Mouse (Mus musculus) cerebellum, adult (tissue): ENCODE results near the gene Tia1.
A peak's percentile ranks its signal among the peaks of the same experiment; 100 is the strongest.

Source experiments
- ATAC-seq: cut with Nextera tagmentation; 2 replicates; pipeline ENCODE4 v1.9.2; 2017; ENCODE audit warnings: mild to moderate bottlenecking, moderate library complexity, mixed read lengths; ENCODE audit not compliant: insufficient number of reproducible peaks, low FRiP score, low TSS enrichment

Tia1 gene

DNA sequence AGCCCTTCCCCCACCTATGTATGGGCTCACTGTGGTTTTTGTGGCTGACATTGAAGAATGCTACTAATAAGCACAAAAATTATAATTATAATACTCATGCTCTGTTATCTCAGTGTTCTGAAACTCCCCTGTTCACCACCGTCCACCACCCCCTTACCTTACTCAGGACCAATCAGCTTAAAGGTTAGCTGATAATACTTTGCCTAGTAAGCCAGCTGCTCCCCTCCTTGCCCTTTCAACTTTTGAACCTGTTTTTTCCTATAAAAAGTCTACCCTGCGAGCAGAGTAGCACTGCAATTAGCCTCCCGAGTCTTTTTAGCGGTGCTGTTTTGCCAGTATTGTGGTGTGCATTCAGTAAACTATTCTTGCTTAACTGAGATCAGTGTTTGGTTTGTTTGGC lies 19.3 kb upstream of the Tia1 start:
- no peak for ATAC-seq

DNA sequence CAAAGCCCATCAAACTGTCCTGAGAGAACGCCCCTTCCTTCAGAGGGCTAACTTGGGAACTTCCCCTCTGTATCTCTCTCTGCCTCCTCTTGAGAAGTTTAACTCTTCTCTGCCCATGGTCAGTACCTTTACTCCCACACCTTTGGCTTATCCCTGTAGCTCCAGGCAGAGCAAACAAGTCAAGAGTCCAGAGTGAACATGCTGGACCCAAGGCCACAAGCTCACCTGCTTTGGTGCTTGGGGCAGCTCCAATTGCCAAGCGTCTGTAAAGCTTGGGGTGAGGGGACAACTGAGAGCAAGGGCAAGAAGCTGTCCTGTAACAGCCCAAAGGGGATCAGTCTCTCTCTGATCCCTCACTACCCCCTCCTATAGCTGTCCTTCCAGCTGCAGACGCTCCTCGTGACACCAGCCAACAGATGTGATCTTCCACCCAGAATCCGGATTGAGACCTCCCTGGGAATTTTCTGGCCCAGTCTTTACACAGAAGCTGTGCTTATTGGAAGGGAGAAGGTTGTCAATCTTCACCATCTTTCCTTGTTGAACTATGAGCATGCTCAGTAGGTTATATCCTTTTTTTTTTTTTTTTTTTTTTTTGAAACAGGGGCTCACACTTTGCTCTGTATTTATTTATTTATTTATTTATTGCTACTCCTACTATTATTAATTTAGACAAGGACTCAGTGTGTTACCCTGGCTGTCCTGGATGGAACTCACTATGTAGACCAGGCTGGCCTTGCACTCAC lies 18.5 kb upstream of the Tia1 start:
- ATAC-seq, result no peak

DNA sequence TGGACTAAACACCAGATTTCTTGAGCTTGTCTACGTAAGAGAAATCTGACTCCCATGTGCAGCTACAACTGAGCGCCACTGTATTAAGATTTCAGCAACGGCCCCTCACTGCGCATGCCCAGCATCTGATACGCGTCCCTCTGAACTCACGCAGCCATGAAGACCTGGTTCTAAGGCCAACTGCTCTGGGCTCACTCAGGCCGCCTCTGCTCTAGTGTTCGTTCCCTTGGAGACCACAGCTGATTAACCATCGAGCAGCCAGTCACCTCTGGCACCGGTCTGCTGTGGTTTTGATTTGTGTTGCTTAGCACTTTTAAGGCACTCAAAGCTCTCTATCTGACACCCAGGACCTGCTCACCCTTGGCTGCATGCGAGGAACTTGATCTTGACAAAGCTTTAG lies 16.7 kb upstream of the Tia1 start:
- no peak for ATAC-seq

DNA sequence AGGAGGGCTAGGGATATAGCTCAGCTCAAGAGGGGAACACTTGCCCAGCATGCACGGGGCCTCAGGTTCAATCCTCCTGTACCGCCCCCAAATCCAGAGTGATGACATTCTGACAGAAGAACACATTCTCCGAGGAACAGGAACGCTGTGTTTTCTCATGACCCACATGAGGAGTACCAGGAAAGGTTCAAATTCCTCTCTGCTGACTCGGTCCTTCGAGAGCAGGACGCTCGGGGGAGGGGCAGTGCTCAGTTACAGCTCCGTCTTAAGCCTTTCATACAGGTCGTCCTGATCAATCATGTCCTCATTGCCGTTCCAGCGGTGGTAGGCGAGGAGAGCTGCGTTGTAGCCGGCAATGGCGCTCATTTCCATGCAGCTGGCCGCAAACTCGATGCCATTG lies 15.6 kb upstream of the Tia1 start:
- ATAC-seq, result no peak

DNA sequence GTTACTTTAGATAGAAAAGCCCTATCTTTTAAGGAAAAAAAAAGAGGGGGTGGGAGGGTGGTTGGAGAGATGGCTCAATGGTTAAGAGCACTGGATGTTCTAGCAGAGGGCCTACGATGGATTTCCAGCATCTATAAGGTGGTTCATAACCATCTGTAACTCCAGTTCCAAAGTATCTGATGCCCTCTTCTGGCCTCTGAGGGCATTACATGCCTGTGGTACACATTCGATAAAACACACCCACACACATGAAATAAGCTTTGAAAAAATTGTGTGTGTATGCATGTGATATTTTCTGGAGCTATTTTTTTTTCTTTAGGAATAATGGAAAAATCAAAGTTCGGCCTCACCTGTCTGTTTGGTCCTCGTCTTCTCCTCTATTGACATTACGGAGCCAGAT lies 12.7 kb upstream of the Tia1 start:
- no peak for ATAC-seq

DNA sequence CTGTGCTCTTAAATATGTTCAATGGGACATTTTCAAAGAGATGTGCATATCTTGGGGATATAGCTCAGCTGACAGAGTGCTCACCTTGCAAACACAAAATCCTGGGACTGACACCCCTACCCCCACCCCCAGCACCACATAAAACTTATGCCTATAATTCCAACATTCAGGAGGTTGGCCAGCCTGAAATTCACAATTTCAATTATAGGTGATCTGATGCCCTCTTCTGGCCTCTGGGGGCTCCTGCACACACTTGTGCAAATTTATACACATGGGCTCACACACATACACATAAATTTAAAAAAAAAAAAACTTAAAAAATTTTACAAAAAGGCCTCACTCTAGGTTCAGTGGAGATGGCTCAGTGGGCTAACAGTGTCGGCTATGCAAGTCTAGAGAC lies 10.8 kb upstream of the Tia1 start:
- ATAC-seq, result no peak

DNA sequence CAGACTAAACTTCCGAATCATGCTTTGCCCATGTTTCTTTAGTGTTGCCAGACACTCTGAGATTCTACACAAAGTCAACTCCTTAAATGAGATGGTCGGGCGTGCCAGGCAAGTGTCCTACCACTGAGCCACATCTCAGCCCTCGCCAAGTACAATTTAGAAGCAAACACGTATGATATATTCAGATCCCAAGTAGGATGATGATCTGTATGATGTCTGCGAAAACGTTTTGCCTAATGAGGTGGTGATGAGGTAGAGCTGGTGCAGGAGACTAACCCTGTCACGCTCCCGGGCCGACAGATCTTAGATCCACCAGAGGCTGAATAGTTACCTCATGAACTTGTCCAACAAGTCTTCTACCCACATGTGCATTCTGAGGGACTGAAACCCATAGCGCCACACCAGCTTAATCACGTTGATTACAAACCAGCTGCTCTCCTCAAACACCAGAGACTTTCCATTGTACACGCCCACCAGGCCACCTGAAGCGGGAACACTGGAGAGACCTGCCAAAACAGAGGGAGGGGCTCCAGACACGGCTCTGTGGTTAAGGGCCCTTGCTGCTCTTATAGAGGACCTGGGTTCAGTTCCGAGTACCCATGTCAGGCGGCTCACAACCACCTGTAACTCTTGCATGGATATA lies 9.8 kb upstream of the Tia1 start:
- ATAC-seq, result no peak

DNA sequence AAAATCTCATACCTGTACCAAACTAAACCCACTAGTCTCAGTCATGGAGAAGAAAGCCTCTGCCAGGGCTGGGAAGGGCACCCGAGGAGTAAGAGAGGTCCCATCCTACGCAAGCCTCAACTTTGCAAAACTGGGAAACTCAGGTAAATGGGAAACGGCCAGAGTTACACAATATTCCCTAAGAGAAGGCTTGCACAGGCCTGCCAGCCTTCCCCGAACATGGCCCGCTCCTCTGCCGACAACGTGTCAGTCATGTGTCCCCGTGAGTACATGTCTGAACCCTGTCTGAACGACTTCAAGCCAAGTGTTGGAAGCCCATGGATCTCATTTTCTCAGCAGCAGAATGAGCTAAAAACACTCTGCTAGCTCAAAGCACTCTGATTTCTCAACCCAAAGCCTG lies 9.0 kb upstream of the Tia1 start:
- ATAC-seq, result no peak

DNA sequence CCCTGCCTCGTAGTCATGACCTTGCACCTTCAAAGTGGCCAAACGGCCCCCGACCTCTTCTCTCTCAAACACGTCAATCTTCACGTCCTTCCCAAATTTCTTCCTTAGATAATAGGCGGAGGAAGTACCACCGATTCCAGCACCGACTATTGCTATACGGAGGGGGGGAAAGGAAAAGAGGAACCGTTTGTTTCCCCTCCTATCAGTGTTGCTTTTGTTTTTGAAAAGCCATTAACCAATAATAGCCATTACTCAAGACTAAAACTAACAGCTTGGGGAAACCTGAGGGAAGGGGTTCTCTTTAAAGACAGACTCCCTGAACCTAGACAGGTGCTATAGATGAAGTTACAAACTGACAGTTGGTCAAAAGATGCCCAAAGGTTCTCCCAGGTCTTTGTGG lies 8.1 kb upstream of the Tia1 start:
- no peak for ATAC-seq

DNA sequence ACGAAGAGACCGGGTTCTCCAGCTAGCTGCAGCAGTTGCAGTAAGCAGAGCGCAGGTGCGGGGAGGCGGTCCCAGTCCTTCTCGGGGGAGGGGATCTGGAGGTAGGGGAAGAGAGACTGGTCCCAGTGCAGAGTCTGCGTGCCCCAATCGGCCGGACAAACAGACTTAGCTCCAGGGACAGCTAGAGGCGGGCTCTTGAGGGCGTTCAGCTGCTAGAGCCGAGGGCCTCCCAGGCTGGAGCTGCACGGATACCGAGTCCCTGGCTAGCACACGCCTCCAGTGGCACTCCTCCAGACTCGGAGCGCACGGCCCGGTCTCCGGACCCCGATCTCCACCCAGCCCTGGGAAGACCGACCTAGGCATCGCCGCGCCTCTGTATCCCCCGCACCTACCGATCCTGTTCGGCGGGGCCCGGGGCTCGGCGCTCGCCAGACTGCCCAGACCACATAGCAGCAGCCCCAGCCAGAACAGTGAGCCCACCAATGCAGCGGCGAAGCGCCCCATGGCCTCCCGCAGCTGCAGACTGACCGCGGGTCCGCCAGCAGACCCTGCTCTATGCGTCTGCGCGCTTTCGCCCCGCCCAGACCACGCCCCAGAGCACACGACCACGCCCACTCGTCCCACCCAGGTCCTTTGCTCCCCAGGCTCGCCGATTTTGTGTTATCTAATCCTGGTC lies 7.3 kb upstream of the Tia1 start, which contains the start of gene Pcyox1:
Pcyox1 (minus strand) TSS at position 574 of the 676 bp plus-strand sequence.
- peak; percentile 85 for ATAC-seq

DNA sequence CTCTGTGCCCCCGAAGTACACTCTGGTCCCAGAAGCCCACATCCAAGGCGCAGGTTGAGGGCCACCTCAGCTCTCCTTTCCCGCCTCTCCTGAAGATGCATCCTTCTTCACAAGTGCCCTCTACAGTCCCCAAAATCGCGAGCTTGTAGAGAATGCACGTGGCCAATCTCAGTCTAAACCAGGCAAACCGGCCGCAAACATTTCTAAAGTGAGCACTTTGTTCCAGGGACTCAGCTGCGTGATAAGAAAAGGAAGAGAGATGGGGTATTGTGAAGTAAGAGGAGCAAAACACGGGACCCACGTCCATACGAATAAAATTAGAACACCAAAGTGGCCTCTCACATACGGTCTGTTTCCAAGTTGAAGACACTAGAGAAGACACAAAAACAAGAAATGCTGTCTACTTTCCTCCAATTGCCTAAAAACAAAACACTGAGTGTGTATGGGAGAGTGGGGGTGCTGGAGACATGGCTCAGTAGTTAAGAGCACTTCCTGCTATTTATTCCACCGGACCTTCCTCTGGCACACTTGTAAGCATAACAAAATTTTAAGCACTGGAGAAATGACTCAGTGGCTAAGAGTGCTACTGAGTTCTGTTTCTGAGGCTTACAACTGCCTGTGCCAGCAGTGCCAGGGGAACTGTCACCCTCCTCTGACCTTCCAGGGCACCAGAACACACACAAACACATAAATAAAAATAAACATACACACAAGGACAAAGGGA lies 6.6 kb upstream of the Tia1 start:
- no peak for ATAC-seq

DNA sequence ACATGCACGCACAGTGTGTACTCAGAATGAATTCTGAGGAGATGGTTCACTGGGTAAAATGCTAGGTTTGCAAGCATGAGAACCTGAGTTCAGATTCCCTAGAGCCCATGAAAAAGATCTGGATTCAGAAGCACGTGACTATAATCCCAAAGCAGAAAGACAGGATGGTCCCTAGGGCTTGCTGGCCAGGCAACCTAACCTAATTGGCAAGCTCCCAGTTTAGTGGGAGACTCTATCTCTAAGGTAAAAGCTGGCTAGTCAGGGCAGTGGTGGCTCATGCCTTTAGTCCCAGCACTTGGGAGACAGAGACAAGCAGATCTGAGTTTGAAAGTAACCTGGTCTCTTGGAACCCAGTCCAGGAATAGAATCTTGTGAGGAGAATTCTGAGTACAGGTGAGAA lies 5.0 kb upstream of the Tia1 start:
- no peak for ATAC-seq

DNA sequence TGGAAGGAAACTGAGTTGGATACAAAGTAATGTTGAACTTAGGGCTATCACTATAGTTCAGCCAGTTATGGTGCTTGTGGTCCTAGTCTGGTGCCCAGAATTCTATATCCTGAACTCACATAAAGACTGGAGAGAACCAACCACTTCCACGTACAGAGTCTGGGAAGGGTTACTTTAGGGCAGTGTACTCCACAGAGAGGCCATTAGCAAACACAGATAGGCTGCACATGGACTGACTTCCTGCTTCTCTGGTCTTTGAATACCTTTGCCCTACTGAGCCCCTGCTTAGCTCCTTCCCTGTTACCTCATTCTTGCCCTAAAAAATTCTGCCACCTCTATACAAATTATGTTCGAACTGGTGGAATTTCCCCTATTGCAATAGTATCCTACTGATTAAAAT lies 4.0 kb upstream of the Tia1 start:
- ATAC-seq, result no peak

DNA sequence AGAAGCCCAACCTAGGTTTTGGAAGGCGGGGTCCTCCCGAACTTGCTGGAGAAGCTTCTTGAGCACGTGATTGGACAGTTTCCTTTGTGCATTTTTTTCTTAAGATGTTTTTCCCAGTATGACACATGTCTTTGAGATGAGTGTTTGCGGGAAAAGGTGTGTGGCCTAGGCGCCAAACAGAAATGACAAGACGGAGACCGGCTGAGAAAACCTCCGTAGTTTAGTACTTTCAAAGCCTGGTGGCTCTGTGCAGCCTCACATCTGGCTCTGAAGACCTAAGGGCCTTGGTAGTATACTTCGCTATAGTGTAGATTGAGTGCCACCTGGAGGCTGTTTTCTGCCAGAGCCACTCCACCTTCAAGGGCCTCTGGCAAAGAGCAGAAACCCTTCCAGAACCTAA lies 3.0 kb upstream of the Tia1 start:
- ATAC-seq, result no peak

DNA sequence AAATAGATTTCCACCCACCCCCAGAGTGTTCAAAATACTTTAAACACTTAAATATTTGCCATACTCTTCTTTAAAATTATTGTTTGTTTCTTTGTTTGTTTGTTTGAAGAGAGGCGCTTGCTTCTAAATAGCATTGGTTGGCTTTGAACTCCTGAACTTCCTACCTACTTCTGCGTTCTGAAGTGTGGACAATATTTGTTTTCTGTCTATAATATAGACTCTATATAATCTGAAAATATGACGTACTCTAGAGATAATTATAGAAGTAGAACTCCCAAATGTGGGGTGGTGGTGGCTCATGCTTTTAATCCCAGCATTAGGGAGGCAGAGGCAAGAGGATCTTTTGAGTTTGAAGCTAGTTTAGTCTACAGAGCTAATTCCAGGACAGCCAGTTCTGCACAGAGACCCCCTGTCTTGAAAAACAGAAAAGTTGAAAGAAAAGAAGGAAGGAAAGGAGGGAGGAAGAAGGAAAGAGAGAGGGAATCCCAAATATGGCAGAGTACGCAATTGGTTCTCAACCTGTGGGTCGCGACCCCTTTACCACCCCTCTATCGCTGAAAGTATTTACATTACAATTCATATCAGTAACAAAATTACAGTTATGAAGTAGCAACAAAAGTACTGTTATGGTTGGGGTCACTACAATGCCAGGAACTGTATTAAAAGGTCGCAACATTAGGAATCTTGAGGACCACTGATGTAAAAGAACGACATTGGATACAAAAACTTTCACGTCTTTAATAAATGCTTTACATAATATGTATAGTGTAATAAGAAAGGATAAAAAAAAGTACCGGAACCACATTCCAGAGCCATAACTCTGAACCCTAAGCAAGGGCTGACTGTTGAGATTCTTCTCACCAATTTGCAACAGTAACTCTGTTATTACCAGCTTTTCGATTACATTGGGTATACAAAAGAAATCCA lies 1.1 kb upstream of the Tia1 start:
- ATAC-seq, result no peak

DNA sequence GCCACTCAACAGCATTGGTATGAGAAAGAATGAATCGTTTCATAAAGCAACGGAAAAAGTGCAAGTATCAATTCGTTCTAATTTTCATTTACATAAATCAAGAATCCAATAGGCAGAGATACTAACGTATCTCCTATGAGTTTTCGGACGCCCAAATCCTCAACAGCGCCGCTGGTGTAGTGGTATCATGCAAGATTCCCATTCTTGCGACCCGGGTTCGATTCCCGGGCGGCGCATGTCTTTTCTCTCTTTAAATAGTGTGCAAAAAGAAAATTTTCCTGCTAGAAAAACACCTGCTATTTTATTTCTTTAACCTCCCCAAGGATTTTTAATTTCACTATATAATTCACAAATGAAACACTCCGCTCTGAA lies 305 bp upstream of the Tia1 start:
- peak; percentile 53 for ATAC-seq

DNA sequence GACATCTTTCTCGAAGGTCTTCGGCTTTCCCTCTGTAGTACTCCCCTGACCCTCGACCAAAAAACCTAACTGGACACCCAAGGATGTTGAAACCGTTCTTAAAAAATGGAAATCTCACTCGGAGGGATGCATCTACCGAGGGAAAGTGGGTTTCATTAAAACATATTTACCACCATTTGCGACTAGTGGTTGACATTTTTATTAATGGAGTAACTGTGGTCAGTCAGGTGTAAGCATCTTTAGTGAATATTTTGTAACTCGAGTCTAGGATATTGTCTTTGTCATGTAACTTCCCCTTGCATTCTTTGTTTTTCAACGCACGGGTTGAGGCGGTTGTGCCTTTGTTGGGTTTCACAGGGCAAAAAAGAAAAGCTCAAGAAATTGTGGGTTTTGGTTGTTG lies 977 bp downstream of the Tia1 start:
- ATAC-seq, result no peak

DNA sequence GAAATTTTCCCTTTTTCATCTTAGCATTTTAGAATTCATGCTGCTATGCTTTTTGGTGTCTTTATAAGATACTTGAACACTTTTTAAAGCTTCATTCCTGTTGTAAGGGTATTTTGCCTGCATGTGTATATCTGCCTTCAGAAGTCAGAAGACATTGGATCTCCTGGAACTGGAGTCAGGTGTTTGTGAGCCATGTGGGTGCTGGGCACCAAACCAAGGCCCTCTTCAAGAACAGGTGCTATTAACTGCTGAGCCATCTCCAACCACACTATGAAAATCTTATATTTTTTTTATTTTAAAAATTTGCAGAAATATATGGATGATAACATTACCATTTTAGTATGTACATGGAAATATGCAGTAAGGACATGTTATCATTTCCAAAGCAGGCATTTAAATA lies 2.3 kb downstream of the Tia1 start:
- ATAC-seq, result no peak

DNA sequence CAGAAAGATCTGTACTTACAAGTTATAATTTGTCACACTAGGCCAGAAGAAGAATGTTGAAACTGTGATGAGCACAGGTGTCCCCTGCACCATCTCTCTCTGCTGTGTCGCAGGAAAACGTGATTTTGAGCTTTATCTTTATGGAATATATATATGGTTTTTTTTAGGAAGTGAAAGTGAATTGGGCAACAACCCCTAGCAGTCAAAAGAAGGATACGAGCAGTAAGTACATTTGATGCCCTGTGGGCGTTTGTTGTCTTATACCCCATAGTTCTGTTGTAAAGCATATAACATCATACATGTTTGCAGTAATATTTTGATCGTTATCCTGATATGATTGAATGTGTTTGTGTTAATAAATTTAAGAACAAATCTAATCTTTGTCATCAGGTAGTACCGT lies 14.7 kb downstream of the Tia1 start:
- no peak for ATAC-seq

DNA sequence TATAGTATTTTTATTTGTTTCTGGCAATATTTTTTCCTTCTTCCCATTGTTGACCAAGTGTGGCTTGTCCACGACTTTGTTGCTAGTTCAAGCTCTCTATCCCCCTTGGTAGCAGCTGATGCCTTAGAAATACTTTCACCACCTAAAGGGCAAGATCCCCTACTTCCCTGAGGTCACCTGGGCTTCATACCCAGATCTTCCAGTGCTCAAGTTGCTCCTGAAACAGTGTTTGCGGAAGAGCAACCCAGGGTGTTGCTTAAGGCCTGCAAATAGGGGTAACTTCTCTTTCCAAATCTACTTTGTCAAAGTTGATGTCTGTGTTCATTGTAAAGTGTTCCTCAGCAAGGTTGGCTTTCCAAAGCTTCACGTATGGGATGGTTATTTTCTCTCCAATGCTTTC lies 15.2 kb downstream of the Tia1 start:
- no peak for ATAC-seq
